Mouse (Mus musculus) embryonic facial prominence, embryonic 12.5 days (tissue): ENCODE data around the gene Gpsm3. TPM values are rescaled to one million over a fixed set of nuclear protein-coding genes. Genes with fewer than 3 reads are reported as not detected.

ENCODE experiments used
- ATAC-seq: fragments of 200-750 bp; cut with Nextera tagmentation; 2 replicates; pipeline ENCODE4 v1.8.0; 2017; ENCODE audit not compliant: insufficient number of reproducible peaks, insufficient read depth, low FRiP score, low TSS enrichment
- H3K27ac ChIP-seq: fragments of 300-500 bp; sonication (generic); 2 replicates; pipeline ENCODE4 v1.5.1; 2016; ENCODE audit warnings: mild to moderate bottlenecking
- H3K27me3 ChIP-seq: fragments of 300-500 bp; sonication (generic); 2 replicates; pipeline ENCODE4 v1.6.1; 2016; ENCODE audit warnings: mild to moderate bottlenecking, moderate library complexity
- H3K36me3 ChIP-seq: fragments of 300-500 bp; sonication (generic); 2 replicates; pipeline ENCODE4 v1.6.1; 2016; ENCODE audit warnings: mild to moderate bottlenecking
- H3K4me1 ChIP-seq: fragments of 300-500 bp; sonication (generic); 2 replicates; pipeline ENCODE4 v1.6.1; 2016
- H3K4me2 ChIP-seq: fragments of 300-500 bp; sonication (generic); replicated peaks from 2 replicates; pipeline ENCODE4 v1.6.1; 2016; ENCODE audit warnings: mild to moderate bottlenecking, moderate library complexity
- H3K4me3 ChIP-seq: fragments of 300-500 bp; sonication (generic); 2 replicates; pipeline ENCODE4 v1.5.1; 2016; ENCODE audit warnings: mild to moderate bottlenecking
- H3K9ac ChIP-seq: fragments of 300-500 bp; sonication (generic); 2 replicates; pipeline ENCODE4 v1.6.1; 2016; ENCODE audit warnings: mild to moderate bottlenecking, moderate library complexity
- H3K9me3 ChIP-seq: fragments of 300-500 bp; sonication (generic); 2 replicates; pipeline ENCODE4 v1.6.1; 2016; ENCODE audit warnings: mild to moderate bottlenecking, moderate library complexity
- WGBS: fragments of 180-500 bp; shearing (Covaris S2); methylation state at CpG from one replicate; pipeline ENCODE4 v1.1.7; 2016; 5-methylcytosine and 5-hydroxymethylcytosine counted together
- polyA plus RNA-seq: library from polyadenylated mRNA; unstranded; fragments of >200 nt; fragmentation: Nextera tagmentation; extraction: Ambion mirVana; gene quantifications from 2 replicates; pipeline ENCODE4 v1.2.1, GENCODE M21; 2016

The Gpsm3 gene
- polyA plus RNA-seq, 1 experiment from 2014 or later = 3.5 TPM

DNA sequence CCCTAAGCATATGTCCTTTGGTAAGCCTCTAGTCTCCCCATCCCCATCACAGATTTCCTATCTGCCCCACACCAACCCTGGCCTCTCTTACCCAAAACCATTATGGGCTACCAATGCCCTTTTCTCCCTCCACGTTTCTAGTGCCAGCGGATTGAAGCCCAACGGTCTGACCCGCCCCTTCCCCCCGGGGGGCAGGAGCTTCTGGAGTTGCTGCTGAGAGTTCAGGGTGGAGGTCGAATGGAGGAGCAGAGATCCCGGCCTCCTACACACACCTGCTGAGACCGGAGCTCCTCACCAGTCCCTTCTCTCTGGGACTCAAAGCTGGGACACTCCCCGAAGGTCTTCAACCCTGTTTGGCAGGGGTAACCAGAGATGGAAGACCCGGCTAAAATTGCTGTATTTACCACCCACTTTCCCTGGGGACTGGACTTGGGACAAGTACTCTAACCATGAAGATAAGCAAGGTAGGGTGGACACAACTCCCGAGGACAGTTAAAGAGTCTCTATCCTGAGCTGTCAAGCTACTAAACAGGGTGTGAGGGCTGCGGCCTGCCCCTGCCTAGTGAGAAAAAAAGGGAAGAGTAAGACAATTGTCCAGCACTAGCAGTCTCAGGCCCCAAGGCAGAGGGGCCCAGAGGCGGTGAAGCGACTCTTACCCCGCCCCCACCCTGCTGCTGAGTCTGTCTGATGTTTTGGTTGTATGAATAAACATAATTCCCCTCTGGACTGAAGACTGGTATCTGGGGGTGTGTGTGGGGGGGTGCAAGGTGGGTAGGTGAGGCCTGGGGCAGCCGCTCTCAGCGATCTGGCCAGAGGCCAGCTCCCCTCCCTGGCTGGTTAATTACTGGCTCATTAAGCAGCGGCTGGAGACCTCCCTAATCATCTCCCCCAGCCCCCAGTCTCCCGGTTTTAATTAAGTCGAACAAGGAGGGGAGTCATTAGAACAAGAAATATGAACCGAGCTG, 1.7 kb downstream of the Gpsm3 start, which contains the start of gene Pbx2:
Pbx2 (plus strand) TSS at position 238 of the 965 bp plus-strand sequence.
- Histone ChIP-seq H3K27ac (peak within 1 kb of the TSS; percentile 99), H3K27me3 (no peaks in the 10 kb centered on the region), H3K4me1 (peaks cover 63% of the 10 kb centered on the region), H3K9ac (peak within 1 kb of the TSS; percentile 99), H3K9me3 (no peaks in the 10 kb centered on the region), H3K4me2 (peak within 1 kb of the TSS; percentile 97), H3K36me3 (peaks cover 24% of the 10 kb centered on the region), H3K4me3 (peak within 1 kb of the TSS; percentile 83)
- 2% methylated on average over 21 of the region's 21 CpGs for WGBS
- 0 out of 2 replicates have a peak, but pooled peaks have one; percentile 9 for ATAC-seq

DNA sequence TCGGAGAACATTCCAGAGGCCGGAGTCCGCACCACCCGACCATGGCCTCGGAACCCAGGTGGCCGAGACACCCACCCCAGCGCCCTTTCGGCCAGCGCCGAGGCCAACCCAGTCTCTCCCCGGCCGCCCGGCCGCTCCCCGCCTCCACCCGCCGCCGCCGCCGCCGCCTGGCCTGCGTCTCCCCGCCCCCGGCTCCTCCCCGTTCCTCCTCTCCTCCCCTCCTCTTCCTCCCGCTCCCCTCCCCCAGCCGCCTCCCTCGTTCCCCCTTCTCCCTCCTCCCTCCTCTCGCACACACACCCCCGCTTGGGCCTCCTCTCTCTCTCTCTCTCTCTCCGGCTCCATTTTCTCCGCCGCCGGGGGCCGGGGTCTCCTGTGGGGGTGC, 2.4 kb downstream of the Gpsm3 start:
- ATAC-seq = no peak
- peaks cover 27% of the 10 kb centered on the region for H3K36me3 ChIP-seq
- H3K4me3 ChIP-seq = peak overlapping the region; percentile 83
- peak overlapping the region; percentile 99 for H3K9ac ChIP-seq
- H3K4me2 ChIP-seq = peak overlapping the region; percentile 97
- H3K4me1 ChIP-seq = peaks cover 67% of the 10 kb centered on the region
- no peaks in the 10 kb centered on the region for H3K9me3 ChIP-seq
- peak overlapping the region; percentile 99 for H3K27ac ChIP-seq
- under 1% methylated on average over 31 of the region's 35 CpGs for WGBS
- no peaks in the 10 kb centered on the region for H3K27me3 ChIP-seq

DNA sequence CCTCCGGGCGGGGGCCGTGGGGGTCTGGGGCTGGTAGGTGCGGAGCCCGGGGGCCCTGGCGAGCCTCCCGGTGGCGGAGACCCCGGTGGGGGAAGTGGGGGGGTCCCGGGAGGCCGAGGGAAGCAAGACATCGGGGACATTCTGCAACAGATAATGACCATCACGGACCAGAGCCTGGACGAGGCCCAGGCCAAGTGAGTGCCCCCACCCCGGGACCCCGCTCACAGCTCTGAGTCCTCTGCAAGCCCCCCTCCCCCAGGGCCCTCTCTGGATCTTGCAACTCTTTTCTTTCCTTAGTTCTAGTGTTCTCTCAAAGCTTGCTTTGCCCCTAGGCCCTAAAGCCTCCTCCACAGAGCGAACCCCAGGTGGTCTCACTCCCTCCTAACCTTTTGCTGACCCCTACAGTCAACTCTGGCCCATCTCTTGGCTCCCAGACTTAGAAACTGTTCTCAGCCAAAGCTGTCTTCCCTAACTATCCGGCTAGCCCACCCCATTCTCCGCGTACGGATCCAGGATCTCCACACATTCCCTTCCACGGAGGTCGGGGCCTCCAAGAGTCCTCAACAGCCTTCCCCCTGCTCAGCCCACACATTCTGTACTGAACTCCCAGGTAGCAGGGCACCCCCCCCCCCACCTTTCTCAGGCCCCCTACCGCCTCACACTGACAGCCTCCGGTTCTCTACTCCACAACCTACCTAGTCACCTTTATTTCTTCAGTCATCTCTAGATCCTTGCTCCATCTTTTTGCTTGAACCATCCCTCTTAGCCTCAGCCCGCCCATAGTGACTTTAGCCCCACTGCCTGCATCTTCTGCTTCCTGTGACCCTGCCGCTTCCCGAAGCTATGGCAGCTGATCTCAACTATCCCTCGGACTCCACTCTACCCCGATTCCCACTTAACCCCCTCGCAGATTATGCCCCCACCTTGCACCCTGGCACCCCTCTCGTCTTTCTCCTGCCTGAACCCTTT, 3.3 kb downstream of the Gpsm3 start:
- Histone ChIP-seq H3K9me3 (no peaks in the 10 kb centered on the region), H3K9ac (peak overlapping the region; percentile 99), H3K4me3 (peak overlapping the region; percentile 83), H3K27ac (peak overlapping the region; percentile 99), H3K27me3 (no peaks in the 10 kb centered on the region), H3K4me2 (peak overlapping the region; percentile 97), H3K4me1 (peaks cover 73% of the 10 kb centered on the region), H3K36me3 (peaks cover 27% of the 10 kb centered on the region)
- ATAC-seq = no peak
- under 1% methylated on average over 32 of the region's 32 CpGs for WGBS

DNA sequence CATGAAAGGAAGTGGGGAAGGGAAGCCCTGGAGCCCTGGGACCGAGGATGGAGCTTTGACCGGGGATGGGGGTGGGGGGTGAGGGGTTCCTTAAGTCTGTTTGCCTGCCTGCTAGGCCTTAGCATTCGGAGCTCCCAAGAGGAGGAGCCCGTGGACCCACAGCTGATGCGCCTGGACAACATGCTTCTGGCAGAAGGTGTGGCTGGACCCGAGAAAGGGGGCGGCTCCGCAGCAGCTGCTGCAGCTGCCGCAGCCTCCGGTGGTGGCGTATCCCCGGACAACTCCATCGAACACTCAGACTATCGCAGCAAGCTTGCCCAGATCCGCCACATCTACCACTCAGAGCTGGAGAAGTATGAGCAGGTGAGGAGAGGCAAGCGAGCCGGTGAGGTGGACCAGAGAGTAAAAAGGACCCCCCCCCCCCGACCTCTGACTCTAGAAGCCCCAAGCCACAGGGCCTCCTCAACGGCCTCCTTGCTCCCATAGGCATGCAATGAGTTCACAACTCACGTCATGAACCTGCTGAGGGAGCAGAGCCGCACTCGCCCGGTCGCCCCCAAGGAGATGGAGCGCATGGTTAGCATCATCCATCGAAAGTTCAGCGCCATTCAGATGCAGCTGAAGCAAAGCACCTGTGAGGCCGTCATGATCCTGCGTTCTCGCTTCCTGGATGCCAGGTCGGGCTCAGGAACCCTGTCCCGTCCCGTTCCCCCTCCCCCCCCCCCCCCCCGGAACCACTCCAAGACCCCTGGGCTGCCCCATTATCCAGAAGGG, 4.3 kb downstream of the Gpsm3 start:
- H3K4me1 ChIP-seq = peaks cover 72% of the 10 kb centered on the region
- H3K36me3 ChIP-seq = peaks cover 27% of the 10 kb centered on the region
- no peaks in the 10 kb centered on the region for H3K9me3 ChIP-seq
- peak overlapping the region; percentile 99 for H3K27ac ChIP-seq
- H3K4me2 ChIP-seq = peak overlapping the region; percentile 97
- H3K27me3 ChIP-seq = no peaks in the 10 kb centered on the region
- 41% methylated on average over 34 of the region's 34 CpGs for WGBS
- peak overlapping the region; percentile 99 for H3K9ac ChIP-seq
- peak overlapping the region; percentile 83 for H3K4me3 ChIP-seq
- no peak for ATAC-seq

DNA sequence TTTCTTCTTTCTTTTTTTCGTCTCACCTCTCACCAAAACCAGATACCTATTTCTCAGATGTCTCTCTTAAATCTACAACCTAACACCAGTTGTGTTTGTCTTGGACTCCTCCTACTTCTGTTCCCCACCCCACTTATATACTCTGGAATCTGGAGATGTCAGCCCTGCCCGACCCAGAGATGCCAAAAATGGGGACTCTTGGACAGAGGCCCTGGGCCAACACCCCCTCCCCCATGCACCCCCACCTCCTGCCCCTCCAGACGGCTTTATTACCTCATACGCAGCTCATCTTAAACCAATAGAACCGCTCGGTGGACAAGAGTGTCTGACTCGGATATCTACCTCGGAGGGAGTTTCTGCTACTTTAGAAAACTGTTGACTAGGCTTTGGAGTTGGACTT, 6.5 kb downstream of the Gpsm3 start:
- 76% methylated on average over 8 of the region's 8 CpGs for WGBS
- Histone ChIP-seq H3K9ac (no peak overlapping the region), H3K27me3 (no peaks in the 10 kb centered on the region), H3K4me1 (peaks cover 50% of the 10 kb centered on the region), H3K36me3 (peaks cover 35% of the 10 kb centered on the region), H3K4me3 (no peak overlapping the region), H3K4me2 (no peak overlapping the region), H3K9me3 (no peaks in the 10 kb centered on the region), H3K27ac (no peak overlapping the region)
- ATAC-seq = no peak

DNA sequence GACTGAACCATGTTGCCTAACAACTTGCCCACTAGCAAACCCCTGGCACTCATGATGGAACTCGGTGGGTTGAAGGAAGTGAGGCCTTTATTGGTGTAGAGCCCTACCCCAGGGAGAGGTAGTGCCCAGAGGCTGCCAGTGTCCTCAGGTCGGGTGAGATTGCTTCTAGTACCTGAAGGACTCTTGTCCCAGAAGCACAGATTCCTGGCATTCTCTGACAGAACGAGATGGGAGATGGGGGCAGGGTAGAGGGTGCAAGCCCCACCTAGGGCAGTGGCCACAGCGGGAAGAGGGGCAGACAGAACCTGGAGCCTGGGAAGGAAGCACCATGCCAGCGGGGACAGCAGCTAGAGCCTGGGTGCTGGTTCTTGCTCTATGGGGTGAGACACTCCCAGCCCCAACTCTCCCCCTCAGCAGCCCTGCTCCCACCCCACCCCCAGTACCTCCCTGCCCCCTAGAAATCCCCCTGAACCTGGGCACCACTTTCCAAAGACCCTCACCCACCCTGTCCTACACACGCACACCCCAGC, 8.0 kb downstream of the Gpsm3 start, which contains the start of gene Ager:
Ager (plus strand) TSS at position 297 of the 530 bp plus-strand sequence.
- no peak for ATAC-seq
- Histone ChIP-seq H3K9me3 (no peaks in the 10 kb centered on the region), H3K4me3 (0 out of 2 replicates have a peak within 1 kb of the TSS, but pooled peaks have one; percentile 2), H3K4me1 (peaks cover 52% of the 10 kb centered on the region), H3K36me3 (peaks cover 44% of the 10 kb centered on the region), H3K4me2 (no peak within 1 kb of the TSS), H3K27me3 (no peaks in the 10 kb centered on the region), H3K27ac (0 out of 2 replicates have a peak within 1 kb of the TSS, but pooled peaks have one; percentile 54), H3K9ac (no peak within 1 kb of the TSS)
- WGBS = 21% methylated on average over 6 of the region's 6 CpGs

DNA sequence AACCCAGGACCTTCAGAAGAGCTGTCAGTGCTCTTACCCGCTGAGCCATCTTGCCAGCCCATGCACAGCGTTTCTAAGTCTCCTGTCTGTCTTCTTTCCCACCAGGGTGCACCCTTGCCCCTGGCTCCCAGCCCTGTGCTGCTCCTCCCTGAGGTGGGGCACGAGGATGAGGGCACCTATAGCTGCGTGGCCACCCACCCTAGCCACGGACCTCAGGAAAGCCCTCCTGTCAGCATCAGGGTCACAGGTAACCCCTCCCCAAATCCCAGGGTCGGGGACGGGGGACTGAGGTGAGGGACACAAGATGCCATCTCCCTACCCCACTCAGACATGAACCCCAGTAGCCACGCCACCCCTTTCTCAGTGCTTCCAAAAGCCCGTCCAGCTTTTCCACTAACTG, 10.3 kb downstream of the Gpsm3 start:
- Histone ChIP-seq H3K36me3 (peaks cover 34% of the 10 kb centered on the region), H3K9ac (no peak overlapping the region), H3K9me3 (no peaks in the 10 kb centered on the region), H3K27me3 (no peaks in the 10 kb centered on the region), H3K27ac (no peak overlapping the region), H3K4me3 (no peak overlapping the region), H3K4me2 (no peak overlapping the region), H3K4me1 (peaks cover 44% of the 10 kb centered on the region)
- WGBS = 77% methylated on average over 9 of the region's 9 CpGs
- ATAC-seq = no peak

DNA sequence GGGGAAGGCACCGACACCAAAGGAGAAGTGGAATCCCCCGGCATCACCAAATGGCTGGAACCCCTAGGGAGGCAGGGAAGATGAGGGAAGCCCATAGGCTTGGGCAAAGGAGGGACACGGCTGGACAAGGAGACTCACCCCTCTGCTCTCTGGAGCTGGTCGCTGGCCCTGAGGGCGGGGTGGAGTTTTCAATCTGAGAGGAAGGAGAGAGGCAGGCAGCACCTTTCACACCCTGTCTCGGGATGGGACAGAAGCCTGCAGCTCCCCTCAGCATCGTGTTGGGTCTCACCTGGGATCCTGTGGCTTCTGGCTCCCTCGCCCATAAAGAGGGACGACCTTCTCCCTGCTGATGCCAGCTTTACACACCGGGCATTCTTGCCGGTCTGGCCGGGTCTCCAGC, 12.2 kb downstream of the Gpsm3 start:
- H3K9ac ChIP-seq = 0 out of 2 replicates have a peak overlapping the region, but pooled peaks have one; percentile 19
- no peaks in the 10 kb centered on the region for H3K9me3 ChIP-seq
- no peak overlapping the region for H3K4me3 ChIP-seq
- H3K4me2 ChIP-seq = no peak overlapping the region
- ATAC-seq = no peak
- WGBS = 88% methylated on average over 12 of the region's 12 CpGs
- H3K27ac ChIP-seq = no peak overlapping the region
- H3K36me3 ChIP-seq = peaks cover 16% of the 10 kb centered on the region
- peaks cover 42% of the 10 kb centered on the region for H3K4me1 ChIP-seq
- no peaks in the 10 kb centered on the region for H3K27me3 ChIP-seq

DNA sequence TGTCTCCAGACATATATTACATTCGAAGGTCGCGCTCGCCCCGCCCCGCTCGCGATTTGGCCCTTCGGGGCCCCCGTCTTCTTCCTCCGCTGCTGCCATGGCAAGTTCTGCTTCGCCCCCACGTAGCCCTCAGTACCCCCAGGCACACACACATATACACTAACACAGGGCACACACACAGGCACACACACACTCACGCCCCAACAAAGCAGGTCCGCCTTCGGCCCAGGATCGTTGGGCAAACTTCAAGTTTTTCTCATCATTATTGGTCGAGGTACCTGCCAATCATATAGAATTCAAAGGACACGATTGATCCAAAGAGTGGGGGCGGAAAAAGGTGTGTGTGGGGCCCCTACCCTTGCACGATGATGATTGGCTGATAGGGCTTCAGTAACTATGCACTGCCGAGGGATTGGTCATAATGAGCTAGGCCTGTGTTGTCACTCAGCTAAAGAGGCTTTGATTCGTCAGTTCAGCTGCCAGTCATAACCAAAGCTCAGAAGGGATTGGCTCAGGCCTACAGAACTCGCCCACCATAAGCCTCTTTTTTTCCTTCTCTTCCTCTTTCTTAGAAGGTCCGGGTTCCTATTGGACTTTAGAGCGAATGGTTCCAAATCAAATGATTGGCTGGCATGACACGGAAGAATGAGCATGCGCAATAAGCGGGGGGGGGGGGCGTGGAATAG, 13.9 kb downstream of the Gpsm3 start, which contains the start of gene Rnf5:
Rnf5 (minus strand) TSS at position 316 of the 686 bp plus-strand sequence.
- no peaks in the 10 kb centered on the region for H3K27me3 ChIP-seq
- H3K36me3 ChIP-seq = peaks cover 23% of the 10 kb centered on the region
- no peaks in the 10 kb centered on the region for H3K9me3 ChIP-seq
- WGBS = 2% methylated on average over 30 of the region's 30 CpGs
- H3K4me3 ChIP-seq = peak within 1 kb of the TSS; percentile 97
- peak; percentile 95 for ATAC-seq
- peak within 1 kb of the TSS; percentile 91 for H3K4me2 ChIP-seq
- peaks cover 40% of the 10 kb centered on the region for H3K4me1 ChIP-seq
- H3K9ac ChIP-seq = peak within 1 kb of the TSS; percentile 97
- H3K27ac ChIP-seq = peak within 1 kb of the TSS; percentile 91

DNA sequence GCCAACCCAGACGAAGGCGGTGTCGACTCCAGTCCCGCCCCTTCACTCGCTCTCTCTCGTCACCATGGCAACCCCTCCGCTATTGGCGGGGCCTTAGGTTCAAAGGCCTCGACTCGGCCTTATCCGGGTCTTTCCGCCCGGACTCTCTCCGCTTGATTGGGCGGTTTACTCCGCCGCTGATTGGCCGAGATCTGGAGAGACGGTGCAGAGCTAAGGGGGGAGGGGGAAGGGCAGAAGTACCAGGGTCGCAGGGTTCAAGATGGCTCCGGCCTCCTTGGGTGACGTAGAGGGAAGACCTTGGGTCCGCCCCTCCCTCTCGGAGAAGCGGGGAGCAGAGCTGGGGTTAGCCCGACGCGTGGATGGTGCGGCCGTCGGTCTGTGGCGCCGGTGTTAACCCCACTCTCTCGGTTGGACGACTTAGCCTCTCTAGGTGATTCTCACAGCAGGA, 14.5 kb downstream of the Gpsm3 start, which contains the start of gene Agpat1:
Agpat1 (plus strand) TSS at position 202 of the 448 bp plus-strand sequence.
- Histone ChIP-seq H3K4me2 (peak within 1 kb of the TSS; percentile 91), H3K4me1 (peaks cover 41% of the 10 kb centered on the region), H3K9me3 (no peaks in the 10 kb centered on the region), H3K27me3 (no peaks in the 10 kb centered on the region), H3K27ac (peak within 1 kb of the TSS; percentile 91), H3K9ac (peak within 1 kb of the TSS; percentile 97), H3K4me3 (peak within 1 kb of the TSS; percentile 97), H3K36me3 (peaks cover 23% of the 10 kb centered on the region)
- WGBS = under 1% methylated on average over 34 of the region's 35 CpGs
- peak; percentile 80 for ATAC-seq
